Mouse (Mus musculus) liver, embryonic 16.5 days (tissue): ENCODE results near the gene Slc47a2. TPM values are rescaled to one million over a fixed set of nuclear protein-coding genes. Genes with fewer than 3 reads are reported as not detected.

ENCODE experiments used
- ATAC-seq: fragments of 200-750 bp; cut with Nextera tagmentation; 2 replicates; pipeline ENCODE4 v1.8.0; 2017; ENCODE audit warnings: low read depth, mild to moderate bottlenecking, moderate number of reproducible peaks, moderate library complexity
- H3K27ac ChIP-seq: fragments of 300-500 bp; sonication (generic); 2 replicates; pipeline ENCODE4 v1.5.1; 2014; ENCODE audit warnings: mild to moderate bottlenecking, low read length
- H3K27me3 ChIP-seq: fragments of 300-500 bp; sonication (generic); 2 replicates; pipeline ENCODE4 v1.6.1; 2014; ENCODE audit warnings: low read depth, low read length, mixed read lengths; ENCODE audit not compliant: control insufficient read depth, insufficient read depth
- H3K36me3 ChIP-seq: fragments of 300-500 bp; sonication (generic); 2 replicates; pipeline ENCODE4 v1.6.1; 2014; ENCODE audit warnings: mild to moderate bottlenecking; ENCODE audit not compliant: control insufficient read depth, insufficient read depth
- H3K4me1 ChIP-seq: fragments of 300-500 bp; sonication (generic); 2 replicates; pipeline ENCODE4 v1.6.1; 2014; ENCODE audit warnings: low read depth, low read length, mixed read lengths; ENCODE audit not compliant: control insufficient read depth
- H3K4me2 ChIP-seq: fragments of 300-500 bp; sonication (generic); 2 replicates; pipeline ENCODE4 v1.6.1; 2014; ENCODE audit warnings: low read depth, low read length, mixed read lengths
- H3K4me3 ChIP-seq: fragments of 300-500 bp; sonication (generic); 2 replicates; pipeline ENCODE4 v1.5.1; 2014; ENCODE audit warnings: low read depth, mild to moderate bottlenecking, low read length
- H3K9ac ChIP-seq: fragments of 300-500 bp; sonication (generic); 2 replicates; pipeline ENCODE4 v1.6.1; 2014; ENCODE audit warnings: low read depth, low read length
- H3K9me3 ChIP-seq: fragments of 300-500 bp; sonication (generic); replicated peaks from 2 replicates; pipeline ENCODE4 v1.6.1; 2016; ENCODE audit warnings: low read length; ENCODE audit not compliant: control insufficient read depth
- WGBS: fragments of 180-500 bp; shearing (Covaris S2); extraction: QIAGEN DNeasy Blood & Tissue Kit; methylation state at CpG from one replicate; pipeline ENCODE4 v1.1.7; 2014; ENCODE audit not compliant: insufficient replicate concordance; 5-methylcytosine and 5-hydroxymethylcytosine counted together
- polyA plus RNA-seq: library from polyadenylated mRNA; unstranded; fragments of >200 nt; fragmentation: Nextera tagmentation; extraction: Ambion mirVana; gene quantifications from 2 replicates; pipeline ENCODE4 v1.2.1, GENCODE M21; 2015

The Slc47a2 gene
- polyA plus RNA-seq, 1 experiment from 2014 or later = 0.06 TPM

DNA sequence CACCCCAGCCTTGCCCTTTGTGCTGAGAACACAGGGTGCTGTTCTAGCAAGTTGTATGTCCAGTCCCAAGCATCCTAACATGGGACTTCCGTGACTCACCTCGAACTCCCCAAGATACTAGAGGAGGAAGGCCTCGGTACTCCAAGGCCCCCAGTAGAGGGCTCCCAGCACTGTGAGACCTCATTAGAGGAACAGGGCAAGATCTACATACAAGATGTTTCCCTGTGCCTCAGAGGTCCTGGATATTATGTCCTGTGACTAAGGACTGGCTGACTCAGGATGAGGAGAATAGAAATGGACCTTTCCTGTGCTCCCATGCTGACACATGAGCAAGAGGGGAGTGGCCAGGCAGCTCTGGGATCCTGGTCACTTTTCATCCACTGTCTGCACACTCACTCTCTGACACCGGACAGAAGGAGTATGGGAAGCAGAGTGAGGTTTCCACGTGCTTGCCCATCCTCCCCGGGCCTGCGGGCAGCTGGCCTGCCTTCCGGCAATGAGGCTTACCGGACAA is 9.5 kb upstream of the Slc47a2 start:
- Histone ChIP-seq H3K27ac (no peak overlapping the region), H3K9ac (no peak overlapping the region), H3K36me3 (no peaks in the 10 kb centered on the region), H3K27me3 (no peaks in the 10 kb centered on the region), H3K4me2 (no peak overlapping the region), H3K4me3 (no peak overlapping the region), H3K9me3 (no peaks in the 10 kb centered on the region), H3K4me1 (no peaks in the 10 kb centered on the region; the same call in 1 of the 2 replicates)
- ATAC-seq = no peak
- WGBS = 52% methylated on average over 9 of the region's 9 CpGs

GRCm38 (mm10) chr11:61349337-61349736 is 6.7 kb upstream of the Slc47a2 start:
- no peak overlapping the region for H3K4me3 ChIP-seq
- WGBS = 3% methylated on average over 8 of the region's 8 CpGs
- H3K9ac ChIP-seq = no peak overlapping the region
- H3K4me2 ChIP-seq = no peak overlapping the region
- no peak overlapping the region for H3K27ac ChIP-seq
- H3K9me3 ChIP-seq = no peaks in the 10 kb centered on the region
- no peaks in the 10 kb centered on the region; the same call in 1 of the 2 replicates for H3K4me1 ChIP-seq
- no peaks in the 10 kb centered on the region for H3K27me3 ChIP-seq
- peak; percentile 62 for ATAC-seq
- H3K36me3 ChIP-seq = no peaks in the 10 kb centered on the region

GRCm38 (mm10) chr11:61346133-61346532 is 3.5 kb upstream of the Slc47a2 start:
- no peak overlapping the region for H3K4me2 ChIP-seq
- H3K27ac ChIP-seq = no peak overlapping the region
- 41% methylated on average over 8 of the region's 8 CpGs for WGBS
- H3K9ac ChIP-seq = no peak overlapping the region
- H3K4me3 ChIP-seq = no peak overlapping the region
- no peaks in the 10 kb centered on the region for H3K36me3 ChIP-seq
- no peaks in the 10 kb centered on the region for H3K9me3 ChIP-seq
- ATAC-seq = no peak
- no peaks in the 10 kb centered on the region for H3K4me1 ChIP-seq
- H3K27me3 ChIP-seq = peaks cover 25% of the 10 kb centered on the region

GRCm38 (mm10) chr11:61341971-61342370 is 689 bp downstream of the Slc47a2 start:
- Histone ChIP-seq H3K4me2 (peak overlapping the region; percentile 54), H3K4me1 (no peaks in the 10 kb centered on the region), H3K4me3 (no peak overlapping the region), H3K36me3 (no peaks in the 10 kb centered on the region), H3K9ac (no peak overlapping the region), H3K27me3 (peaks cover 25% of the 10 kb centered on the region), H3K9me3 (no peaks in the 10 kb centered on the region), H3K27ac (no peak overlapping the region)
- WGBS = 17% methylated on average over 10 of the region's 10 CpGs
- ATAC-seq = no peak

GRCm38 (mm10) chr11:61341233-61341632 is 1.4 kb downstream of the Slc47a2 start:
- no peaks in the 10 kb centered on the region for H3K9me3 ChIP-seq
- 52% methylated on average over 4 of the region's 4 CpGs for WGBS
- H3K36me3 ChIP-seq = no peaks in the 10 kb centered on the region
- H3K4me1 ChIP-seq = no peaks in the 10 kb centered on the region
- H3K4me3 ChIP-seq = no peak overlapping the region
- H3K27me3 ChIP-seq = peaks cover 25% of the 10 kb centered on the region
- H3K9ac ChIP-seq = no peak overlapping the region
- H3K4me2 ChIP-seq = no peak overlapping the region
- ATAC-seq = no peak
- H3K27ac ChIP-seq = no peak overlapping the region

- Histone ChIP-seq H3K9ac (no peak overlapping the region), H3K4me1 (no peaks in the 10 kb centered on the region), H3K27ac (no peak overlapping the region), H3K27me3 (peaks cover 25% of the 10 kb centered on the region), H3K4me2 (no peak overlapping the region), H3K9me3 (no peaks in the 10 kb centered on the region), H3K4me3 (no peak overlapping the region), H3K36me3 (no peaks in the 10 kb centered on the region)
- ATAC-seq = no peak
- 41% methylated on average over 4 of the region's 4 CpGs for WGBS
Observed at GRCm38 (mm10) chr11:61340374-61340773, 2.3 kb downstream of the Slc47a2 start.

DNA sequence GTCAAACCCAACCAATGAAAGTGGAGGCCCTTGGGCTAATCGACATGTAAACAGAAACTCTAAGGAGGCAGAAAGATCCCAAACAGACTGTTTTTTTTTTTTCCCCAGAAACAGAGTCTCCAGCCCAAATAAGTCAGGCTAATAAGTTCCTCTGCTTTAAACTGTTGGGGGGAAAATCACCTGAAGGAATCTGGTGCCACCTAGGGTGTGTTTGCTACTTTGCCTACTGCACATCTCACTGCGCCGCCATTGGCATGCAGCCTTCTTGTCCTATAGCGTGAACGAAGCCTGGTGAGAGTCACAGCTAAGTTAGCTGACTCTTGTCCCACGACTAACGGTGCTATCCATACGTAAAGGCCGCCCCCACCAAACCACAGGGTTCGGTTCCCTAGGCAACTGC is 5.1 kb downstream of the Slc47a2 start:
- Histone ChIP-seq H3K4me1 (no peaks in the 10 kb centered on the region), H3K9me3 (no peaks in the 10 kb centered on the region), H3K27me3 (peaks cover 10% of the 10 kb centered on the region), H3K36me3 (no peaks in the 10 kb centered on the region), H3K4me2 (no peak overlapping the region), H3K27ac (no peak overlapping the region), H3K4me3 (no peak overlapping the region), H3K9ac (no peak overlapping the region)
- 62% methylated on average over 10 of the region's 10 CpGs for WGBS
- ATAC-seq = no peak

DNA sequence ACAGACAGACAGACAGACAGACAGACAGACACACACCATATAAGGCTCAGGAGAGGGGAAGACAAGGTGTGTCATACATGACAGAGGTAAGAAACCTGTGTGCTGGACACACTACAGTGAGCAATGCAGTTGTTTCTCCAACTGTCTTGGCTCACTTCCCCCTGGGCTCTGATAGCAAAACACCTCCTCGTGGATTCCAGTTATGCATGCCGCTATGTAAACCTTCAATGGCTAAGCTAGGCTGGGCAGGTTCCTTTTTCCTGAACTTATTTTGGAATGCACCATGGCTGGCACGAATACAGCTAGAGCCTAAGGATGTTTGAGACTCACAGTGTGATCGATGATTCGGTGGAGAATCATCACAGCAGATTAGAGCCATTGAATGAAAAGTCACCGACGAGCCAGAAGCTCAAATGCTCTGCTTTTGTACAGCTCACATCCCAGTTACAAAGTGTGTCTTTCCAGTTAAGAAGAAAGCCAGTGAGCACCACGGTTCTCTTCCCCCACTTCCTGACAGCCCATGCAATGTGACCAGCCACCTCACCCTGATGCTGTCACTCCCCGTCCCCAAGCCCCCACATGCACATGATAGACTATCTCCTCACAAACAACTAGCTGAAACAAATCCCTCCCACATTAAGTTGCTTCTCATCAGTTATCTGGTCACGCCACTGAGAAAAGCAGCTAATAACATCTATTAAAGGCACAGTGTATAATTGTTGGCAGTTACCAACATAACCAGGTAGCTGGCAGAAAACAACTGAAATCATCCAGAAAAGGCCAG is 21.6 kb downstream of the Slc47a2 start:
- Histone ChIP-seq H3K27ac (no peak overlapping the region), H3K4me1 (peaks cover 6% of the 10 kb centered on the region), H3K9ac (no peak overlapping the region), H3K36me3 (no peaks in the 10 kb centered on the region), H3K27me3 (no peaks in the 10 kb centered on the region), H3K4me2 (no peak overlapping the region), H3K4me3 (no peak overlapping the region), H3K9me3 (no peaks in the 10 kb centered on the region)
- no peak for ATAC-seq
- 43% methylated on average over 10 of the region's 10 CpGs for WGBS

- Histone ChIP-seq H3K4me2 (no peak overlapping the region), H3K27ac (no peak overlapping the region), H3K9me3 (no peaks in the 10 kb centered on the region), H3K27me3 (no peaks in the 10 kb centered on the region), H3K4me3 (no peak overlapping the region), H3K9ac (no peak overlapping the region), H3K4me1 (peaks cover 6% of the 10 kb centered on the region), H3K36me3 (no peaks in the 10 kb centered on the region)
- 43% methylated on average over 3 of the region's 3 CpGs for WGBS
- ATAC-seq = 0 out of 2 replicates have a peak, but pooled peaks have one; percentile 13
Observed at GRCm38 (mm10) chr11:61319923-61320567, 22.6 kb downstream of the Slc47a2 start.
